Mouse (Mus musculus) right cerebral cortex, adult 2 months (tissue): ENCODE results near the gene Amh.

Experiments used
- DNase-seq, 2 experiments: peaks; one replicate each; pipeline ENCODE4 v3.0.0; 2021 to 2022; ENCODE audit warnings: low spot score in 2 of 2

Gene Amh

DNA sequence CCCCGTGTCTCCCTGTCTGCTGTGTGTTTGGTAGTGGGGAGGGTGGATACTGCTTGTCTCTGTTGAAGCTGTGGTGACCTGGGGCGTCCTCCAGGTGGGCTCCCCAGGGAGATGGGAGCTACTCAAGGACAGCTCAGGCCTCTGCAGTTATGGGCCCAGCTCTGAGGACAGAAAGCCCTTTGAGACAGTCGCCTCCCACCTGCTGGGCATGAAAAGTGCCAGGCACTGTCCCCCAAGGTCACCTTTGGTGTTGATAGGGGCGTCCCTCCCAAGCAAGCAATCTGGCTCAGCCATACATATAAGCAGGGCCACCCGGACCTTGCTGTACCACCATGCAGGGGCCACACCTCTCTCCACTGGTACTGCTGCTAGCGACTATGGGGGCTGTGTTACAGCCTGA is at the start of gene Amh:
Gene Amh (plus strand): TSS at position 328 of the 400 bp plus-strand sequence.
- DNase-seq, result no peak

DNA sequence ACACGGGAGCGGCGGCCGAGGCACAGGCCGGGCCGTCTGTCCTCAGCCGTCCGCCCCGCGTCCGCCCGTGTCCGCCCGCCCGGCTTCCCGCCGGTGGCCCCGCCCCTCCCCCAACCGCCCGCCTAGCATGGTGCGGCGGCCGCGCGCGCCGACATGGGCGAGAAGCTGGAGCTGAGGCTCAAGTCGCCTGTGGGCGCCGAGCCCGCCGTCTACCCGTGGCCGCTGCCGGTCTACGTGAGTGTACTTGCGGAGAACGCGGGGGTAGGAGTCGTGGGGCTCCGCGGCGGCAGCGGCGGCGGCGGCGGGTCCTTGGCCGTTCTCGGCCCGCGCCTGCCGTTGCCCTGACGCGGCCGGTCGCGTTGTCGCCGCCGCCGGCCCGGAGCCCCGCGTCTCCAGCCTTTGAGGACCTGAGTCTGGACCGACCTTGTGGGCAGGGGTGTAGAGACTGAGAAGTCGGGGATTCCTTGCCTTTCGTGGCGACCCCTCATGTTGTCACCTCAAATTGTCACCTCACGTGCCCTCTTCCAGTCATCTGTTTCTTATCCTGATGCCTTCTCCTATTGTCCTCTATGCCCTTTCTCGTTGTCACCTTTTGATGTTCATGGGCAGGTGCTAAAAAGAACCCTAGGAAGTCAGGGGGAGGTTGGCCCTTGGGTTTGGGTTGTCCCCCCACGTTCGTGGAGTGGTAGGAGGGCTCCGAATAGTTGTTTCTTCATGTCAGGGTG is 49.6 kb upstream of the Amh start:
- DNase-seq, result no peak

DNA sequence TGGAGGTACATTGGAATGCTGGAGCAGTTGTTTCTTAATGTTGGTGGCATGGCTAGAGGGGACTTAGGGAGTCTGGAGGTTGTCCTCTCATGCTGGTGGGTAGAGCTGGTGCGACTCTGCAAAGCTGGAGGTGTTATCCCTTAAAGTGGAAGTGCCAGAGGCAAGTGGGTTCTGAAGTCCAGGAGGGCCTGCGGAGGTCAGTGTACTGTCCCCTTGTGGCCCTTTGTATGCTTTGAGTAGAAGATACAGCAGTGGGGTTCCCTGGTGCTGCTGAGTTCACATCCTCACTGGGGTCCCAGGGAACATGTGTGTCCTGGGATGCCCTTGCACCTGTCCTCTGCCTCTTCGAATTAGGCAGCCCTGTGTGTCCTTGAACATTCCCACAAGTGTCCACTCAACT is 48.9 kb upstream of the Amh start:
- no peak for DNase-seq

DNA sequence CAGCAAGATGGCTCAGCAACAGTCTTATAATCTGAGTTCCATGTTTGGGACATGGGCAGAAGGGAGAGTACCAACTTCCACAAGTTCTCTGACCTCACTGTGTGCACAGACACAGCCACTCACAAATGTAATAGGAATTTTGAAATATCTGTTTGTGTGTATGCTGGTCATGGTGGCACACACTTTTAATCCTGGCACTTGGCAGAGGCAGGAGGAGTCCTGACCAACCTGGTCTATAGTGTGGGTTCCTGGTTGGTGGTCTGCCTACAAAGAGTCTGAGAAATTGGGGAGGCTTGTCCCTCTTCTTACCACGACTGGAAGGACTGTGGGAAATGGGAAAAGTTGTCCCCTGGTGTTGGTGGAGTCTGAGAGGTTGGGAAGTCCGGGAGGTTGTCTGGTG is 48.5 kb upstream of the Amh start:
- no peak for DNase-seq

DNA sequence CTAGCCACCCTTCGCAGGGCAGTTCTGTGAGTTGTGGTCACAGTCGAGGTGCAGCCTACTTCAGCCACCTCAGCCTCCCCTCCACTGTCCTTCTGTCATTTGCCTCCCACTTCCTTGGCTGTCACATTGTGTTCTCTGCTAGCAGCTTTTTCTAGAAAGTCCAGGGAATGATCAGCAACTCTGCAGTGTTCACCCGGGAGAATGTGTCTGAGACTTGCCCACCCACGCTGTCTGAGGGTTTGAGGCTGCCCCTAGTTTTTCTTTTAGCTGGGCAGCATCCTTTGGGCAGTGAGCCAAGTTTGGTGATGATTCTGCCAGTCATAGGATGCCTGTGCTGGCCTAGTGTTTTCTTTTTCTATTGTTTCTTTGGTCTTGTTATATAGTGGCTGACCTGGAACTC is 48.1 kb upstream of the Amh start:
- peak; percentile 67 to 71 for DNase-seq

DNA sequence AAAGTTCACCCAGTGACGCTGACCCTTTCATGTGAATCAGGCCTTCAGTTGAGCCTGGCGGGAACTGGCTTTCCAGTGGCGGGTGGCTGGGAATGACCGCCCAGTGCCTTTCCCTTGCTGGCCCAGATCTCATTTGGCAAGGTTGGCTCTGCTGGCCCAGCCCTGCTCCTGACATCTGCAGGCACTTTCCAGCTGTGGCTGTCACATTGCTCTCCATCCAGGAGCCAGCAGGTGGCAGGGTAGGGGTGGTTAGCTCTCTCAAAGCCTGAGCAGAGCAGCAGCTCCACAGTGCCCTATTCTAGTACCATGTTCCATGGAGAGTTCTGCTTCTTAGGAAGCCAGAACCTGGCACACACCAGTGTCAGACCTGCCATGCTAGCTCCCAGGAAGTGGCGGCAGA is 47.3 kb upstream of the Amh start:
- DNase-seq, result peak; percentile 65 to 66

DNA sequence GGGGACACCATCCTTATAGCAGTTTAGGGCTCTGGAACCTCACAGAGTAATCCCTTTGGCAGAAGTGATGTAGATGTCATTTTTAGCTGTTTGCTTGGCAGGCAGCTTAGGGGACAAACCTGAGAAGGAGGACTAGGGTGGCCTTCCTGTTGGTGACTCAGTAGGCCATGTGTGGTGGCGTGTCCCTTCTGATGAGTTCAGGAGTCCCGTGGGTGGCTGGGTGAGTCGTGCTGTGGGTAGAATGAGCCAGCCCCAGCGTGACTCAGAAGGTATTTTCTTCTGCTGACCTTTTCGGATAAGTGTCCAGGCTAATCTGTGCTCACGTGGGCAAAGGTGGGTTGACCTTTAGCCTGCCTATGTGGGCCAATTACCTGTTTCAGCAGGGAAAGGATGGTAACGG is 46.4 kb upstream of the Amh start:
- peak; percentile 47 to 55 for DNase-seq

DNA sequence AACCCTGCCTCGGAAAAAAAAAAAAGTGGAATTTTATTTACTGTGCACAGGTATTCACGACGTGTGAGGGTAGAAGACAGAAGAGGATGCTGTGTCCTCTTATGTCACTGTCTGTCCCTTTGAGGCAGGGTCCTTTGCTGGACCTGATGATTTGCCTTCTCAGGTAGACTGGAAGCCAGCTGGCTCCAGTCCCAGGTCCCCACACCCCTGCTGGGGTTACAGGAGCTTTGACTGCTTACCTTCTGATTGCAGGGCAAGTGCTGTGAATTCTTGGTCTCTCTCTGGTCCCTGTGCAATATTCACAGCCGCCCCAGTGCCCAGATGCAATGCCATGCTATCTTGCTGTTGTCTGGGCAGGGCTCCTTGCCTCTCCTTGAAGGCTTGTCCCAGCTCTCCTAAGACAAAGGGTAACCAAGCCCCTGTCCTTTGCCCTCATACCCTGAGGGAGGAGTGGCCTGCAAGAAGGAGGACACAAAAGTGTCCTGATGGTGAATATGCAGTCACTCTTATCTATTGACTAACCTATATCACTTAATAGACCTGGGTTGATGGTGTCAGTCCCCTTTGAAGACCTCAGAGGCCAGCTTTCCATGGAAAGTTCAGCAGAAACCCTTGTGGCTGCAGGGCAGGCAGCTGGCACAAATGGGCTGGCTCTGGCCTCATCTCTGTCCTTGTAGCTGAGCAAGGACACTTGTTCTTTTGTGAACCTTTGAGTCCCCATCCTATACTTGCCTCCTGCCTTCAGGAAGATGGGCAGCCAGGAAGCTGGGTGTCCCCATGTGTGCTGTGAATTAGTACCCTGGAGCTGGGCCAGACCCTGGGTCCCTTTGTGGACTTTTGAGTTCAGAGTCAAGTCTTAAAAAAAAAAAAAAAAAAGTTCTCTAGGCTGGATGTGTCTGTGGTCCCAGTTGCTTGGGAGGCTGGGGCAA is 44.2 kb upstream of the Amh start:
- no peak for DNase-seq

DNA sequence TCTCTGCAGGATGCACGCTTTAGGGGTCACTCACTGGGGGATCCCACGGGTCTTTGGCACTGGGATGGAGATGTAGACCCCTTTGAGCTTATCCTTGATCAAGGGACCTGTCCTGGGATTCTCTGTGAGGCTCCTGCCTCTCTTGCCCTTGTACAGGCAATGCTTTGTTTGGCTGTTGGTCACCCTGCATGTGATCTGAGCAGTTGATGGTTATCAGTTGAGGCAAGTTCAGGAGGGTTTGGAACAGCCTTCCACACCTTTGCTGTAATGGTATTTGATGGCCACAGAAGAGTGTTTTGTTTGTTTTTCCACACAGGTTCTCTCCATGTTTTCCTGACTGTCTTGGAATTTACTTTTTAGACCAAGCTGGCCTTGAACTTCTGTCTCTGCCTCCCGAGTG is 43.2 kb upstream of the Amh start:
- DNase-seq, result no peak

DNA sequence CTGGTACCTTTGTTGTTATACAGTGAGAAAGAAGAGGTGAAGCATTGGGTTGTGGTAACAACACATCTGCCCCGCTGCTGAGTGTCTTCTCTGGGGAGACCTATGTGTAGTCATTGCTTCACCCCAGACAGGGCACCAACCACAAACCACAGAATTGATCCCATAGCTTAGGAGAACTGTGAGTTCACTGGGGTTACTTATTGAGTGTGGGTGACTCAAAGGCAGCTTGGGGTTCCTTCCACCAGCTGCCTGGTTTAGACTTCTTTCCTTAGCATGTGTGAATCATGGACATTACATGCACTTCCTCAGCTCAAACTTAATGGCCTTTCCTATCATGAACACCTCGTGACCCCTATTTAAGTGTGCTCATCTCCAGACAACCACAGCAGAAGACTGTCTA is 41.5 kb upstream of the Amh start:
- DNase-seq, result no peak

DNA sequence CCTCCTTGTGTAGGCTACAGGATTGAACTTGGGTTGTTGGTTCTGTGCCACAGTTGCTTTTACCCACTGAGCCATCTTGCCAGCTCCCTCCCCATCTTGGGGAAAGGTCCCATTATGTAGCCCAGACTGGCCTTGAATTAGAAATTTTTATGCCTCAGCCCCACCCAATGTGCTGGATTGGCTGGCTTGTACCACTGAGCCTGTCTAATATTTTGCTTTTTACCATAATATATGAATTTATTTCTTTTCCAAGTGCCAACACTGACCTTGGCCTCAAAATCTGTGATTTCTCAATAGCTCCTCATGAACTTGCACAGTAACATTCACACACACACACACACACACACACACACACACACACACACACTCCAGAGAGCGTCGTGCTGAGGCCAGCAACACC is 39.3 kb upstream of the Amh start:
- no peak for DNase-seq

DNA sequence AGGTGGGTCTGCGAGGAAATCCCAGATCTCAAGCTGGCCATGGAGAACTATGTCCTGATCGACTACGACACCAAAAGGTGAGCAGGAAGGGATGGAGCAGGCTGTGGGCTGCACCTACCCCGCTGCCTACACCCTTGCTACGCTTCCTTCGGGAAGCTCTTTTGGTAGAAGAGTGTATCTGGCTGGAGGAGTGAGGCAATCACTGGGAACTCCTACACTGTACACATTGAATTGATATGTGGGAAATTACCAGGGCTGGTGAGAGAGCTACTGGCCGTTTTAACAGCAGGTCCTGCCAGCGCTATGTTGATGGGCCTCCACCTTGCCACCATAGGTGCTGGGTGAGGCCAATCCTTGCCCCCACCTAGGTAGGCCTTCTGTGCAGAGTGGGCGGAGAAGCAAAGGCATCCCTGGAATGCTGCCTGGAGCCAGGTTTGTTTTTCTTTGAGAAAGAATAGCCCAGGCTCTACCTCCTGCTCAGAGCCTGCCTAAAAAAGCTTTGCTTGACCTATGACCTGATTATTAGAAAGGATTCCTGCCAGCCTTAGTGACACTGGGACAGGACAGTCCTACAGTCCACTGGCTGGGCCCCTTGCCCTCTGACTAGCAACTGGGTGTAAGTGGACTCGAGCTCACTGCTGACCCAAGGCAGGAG is 38.8 kb upstream of the Amh start:
- no peak for DNase-seq

DNA sequence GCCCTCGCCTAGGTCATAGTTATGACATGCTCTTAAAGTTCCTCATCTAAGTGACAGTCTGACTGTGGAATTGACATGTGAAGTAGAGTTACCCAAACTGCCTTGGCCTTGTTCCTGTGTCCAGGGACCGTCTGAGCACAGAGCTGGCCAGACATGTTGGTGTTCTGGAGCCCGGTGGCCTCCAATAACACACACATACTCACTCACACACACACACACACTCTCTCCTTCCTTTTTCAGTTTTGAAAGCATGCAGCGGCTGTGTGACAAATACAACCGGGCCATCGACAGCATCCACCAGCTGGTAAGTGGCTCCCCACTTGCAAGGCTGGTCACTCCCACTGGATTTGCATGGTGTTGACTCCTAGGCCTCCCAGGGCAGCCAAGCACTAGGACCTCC is 36.7 kb upstream of the Amh start:
- DNase-seq, result no peak

DNA sequence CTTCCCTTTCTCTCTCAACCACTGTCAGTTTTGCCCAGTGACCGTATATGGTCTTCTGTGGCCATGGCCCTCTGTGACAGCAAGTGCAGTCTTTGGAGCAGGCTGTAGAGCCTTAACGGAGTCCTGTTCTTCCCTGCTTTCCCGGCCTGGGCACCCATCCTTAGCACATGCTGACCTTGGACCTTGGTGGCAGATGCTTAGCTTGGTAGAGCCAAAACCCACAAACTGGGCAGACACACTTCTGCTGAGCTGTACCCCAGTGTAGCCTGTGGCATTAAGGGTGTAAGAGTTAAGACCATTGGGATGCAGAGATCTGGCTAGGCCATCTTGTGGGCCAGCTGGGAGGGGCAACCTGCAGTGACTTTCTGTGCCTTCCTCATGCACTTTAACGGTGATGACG is 31.2 kb upstream of the Amh start:
- no peak for DNase-seq

DNA sequence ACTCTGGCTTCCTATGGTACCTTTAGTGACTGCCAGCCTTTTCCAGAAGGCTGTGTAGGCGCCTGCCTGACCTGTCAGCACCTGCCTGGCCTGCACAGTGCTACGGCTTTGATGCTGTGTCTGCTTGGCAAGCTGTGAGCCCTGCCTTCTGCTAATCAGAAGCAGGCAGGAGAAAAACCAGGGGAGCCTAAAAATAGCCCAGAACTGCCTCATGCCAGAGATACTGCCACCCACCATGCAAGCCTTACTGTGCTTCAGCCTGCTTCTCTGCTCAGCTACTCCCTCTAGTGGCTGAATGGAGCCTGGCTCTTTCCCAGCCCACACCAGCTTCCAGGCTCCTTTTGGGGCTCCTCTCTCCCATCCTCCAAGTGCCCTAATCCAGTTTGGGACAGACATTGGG is 30.5 kb upstream of the Amh start:
- peak; percentile 90 to 92 for DNase-seq

DNA sequence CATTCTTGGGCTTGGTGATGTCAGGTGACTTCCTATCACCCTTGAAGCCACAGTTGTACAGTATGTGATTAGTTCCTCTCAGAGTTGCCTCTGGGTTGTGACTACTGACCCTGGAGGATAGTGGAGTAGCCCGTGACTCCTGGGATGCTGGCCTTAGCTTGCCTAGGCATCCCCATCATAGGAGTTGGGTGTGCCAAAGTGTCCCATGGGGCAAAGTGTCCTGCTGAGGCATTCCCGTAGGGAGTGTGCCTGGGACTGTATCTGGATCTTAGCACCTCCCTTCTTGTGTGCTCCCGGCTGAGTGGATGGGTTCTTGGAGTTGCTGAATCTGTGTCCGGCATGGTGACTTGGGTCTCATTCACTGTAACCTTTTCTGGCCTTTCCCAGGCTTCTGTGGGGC is 30.1 kb upstream of the Amh start:
- no peak for DNase-seq

DNA sequence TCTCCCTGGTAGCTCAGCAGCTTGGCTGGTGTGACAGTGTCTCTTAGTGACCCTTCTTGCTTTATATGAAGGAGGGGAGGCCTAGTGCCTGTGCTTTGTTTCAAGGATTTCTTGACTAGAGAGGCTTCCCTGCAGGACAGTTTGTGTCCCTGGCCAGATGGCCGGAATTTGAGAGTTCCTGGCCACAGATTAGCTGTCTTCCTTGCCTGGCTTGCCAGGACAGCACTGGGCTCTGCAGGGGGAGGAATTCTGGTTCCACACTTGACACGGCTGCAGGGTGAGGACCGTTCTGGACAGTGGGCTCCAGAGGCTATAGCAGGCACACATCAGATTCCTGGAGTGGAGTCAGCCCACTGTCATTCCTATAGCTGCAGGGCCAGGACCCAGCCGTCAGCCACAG is 29.3 kb upstream of the Amh start:
- no peak for DNase-seq

DNA sequence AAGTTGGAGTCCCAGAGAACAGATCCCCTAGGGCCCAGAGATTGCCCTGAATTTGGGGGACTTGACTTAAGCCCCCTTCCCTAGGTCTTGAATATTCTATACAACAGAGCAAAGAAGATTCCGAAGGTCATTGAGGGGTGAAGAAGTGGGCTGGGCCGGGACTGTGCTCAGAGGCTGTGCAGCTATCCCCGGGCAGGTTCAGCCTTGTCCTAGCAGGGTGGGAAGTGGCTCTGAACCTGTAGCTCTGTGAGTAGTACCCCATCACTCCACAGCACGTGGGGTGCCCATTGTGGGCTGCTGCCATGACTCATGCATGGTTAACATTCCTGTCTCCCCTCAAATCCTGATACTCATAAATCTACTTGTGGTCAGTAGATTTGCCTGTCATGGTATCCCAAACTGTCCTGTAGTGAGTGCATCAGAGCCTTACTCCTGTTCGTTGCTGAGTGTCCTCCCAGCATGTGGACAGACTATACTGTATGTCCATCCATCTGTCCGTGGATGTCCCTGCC is 28.6 kb upstream of the Amh start:
- no peak for DNase-seq

DNA sequence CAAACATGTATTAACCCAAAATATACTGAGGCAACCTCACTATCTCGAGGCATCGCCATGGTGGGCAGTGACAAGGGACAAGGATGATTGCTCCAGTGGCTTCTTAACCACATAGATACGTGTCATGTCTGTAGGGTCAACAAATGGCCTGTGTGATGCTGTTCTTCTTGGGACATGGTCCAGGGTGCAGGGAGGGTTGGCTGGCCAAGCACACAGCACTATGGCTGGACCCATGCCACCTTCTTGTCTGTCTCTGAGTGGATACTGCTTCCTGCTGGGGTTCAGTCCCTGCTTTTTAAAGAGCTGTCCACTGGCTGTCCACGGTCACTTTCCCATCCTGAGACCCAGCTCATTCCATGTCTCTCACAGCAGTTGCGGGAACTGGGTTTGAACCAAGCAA is 27.9 kb upstream of the Amh start:
- DNase-seq, result no peak

DNA sequence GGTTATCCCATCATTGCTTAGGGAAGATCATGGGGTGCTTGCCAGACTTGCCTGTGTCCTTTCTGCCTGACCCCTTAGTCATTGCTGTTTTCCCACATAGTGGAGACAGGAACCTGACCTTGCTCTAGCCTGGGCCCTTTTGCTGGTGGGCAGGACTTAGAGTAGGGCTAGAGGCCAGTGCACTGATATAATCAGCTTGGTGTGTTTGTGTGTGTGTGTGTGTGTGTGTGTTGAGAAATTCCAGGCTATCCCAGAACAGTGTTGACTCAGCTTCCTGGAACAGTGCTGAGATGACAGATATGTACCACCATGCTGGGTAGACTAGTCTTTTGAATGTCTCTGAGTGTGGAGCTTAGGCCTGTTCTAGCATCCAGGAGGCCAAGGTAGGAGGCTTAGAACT is 25.5 kb upstream of the Amh start:
- DNase-seq, result no peak

DNA sequence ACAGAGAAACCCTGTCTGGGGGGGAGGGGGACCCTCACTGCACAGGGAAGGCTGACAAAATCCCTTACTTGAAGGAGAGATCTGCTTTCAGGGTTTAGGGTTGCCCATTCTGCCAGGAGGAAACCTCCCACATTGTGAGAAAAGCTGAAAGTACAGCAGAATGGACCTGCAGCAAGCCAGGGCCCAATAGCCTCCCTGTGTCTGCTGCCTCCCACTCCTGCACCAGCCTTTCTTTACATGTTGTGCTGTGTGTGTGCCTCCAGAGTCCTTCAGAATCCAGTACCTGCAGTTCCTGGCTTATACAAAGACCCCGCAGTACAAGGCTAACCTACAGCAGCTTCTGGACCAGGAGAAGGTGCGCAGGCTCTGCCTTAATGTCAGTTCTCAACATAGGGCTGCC is 20.7 kb upstream of the Amh start:
- DNase-seq, result no peak

DNA sequence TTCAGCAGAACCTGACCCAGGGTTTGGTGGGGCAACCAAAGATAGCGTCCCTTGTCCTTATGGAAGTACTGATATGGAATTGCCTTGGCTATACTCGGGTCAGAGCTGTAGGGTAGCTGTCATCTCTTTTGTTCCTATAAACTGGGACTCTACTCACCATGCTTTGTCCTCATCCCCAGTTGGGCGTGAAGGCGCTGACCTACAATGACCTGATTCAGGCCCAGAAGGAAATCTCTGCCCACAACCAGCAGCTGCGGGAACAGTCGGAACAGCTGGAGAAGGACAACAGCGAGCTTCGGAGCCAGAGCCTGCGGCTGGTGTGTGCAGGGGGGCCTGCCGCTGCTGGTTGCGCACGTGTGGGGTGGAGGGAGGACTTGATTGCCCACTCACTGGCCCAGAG is 20.2 kb upstream of the Amh start:
- DNase-seq, result no peak

DNA sequence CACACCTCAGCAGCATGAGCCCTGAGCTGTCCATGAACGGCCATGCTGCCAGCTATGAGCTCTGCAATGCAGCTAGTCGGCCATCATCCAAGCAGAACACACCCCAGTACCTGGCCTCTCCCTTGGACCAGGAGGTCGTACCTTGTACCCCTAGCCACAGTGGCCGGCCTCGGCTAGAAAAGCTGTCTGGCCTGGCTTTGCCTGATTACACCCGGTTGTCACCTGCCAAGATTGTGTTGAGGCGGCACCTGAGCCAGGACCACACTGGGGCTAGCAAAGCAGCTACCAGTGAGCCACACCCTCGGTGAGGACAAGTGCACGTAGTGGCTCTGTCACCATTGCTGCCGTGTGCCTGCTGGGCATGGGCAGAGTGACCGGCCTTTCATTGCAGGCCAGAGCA is 19.1 kb upstream of the Amh start:
- DNase-seq, result no peak
